Mouse (Mus musculus): Measurements from ENCODE around the gene 1110059E24Rik. TPM values are rescaled to one million over a fixed set of nuclear protein-coding genes. Genes with fewer than 3 reads are reported as not detected.

Gene 1110059E24Rik
- polyA plus RNA-seq, 1 experiment: 46.7 TPM

- Histone ChIP-seq H3K9ac (ENCODE audit: low read depth, poor library complexity, severe bottlenecking) (no peak overlapping the region), H3K4me3 (ENCODE audit: low read depth, low read length) (no peak overlapping the region), H3K4me1 (ENCODE audit: control insufficient read depth, insufficient read depth, low read length) (no peaks in the 10 kb centered on the region), H3K9me3 (replicated peaks; ENCODE audit: control insufficient read depth, insufficient read depth, low read length, poor library complexity, severe bottlenecking) (no peaks in the 10 kb centered on the region), H3K27me3 (ENCODE audit: control insufficient read depth, insufficient read depth, low read length, poor library complexity, severe bottlenecking) (no peaks in the 10 kb centered on the region), H3K27ac (ENCODE audit: insufficient read depth, low read length) (no peak overlapping the region), H3K36me3 (ENCODE audit: control insufficient read depth, insufficient read depth, low read length, poor library complexity, severe bottlenecking) (no peaks in the 10 kb centered on the region)
- TF ChIP-seq POLR2A (IDR thresholded peaks at IDR 0.05; ENCODE audit: insufficient read depth, low read length) (no peak), EP300 (IDR thresholded peaks at IDR 0.05; ENCODE audit: insufficient read depth, low read depth, low read length) (no peak), CTCF (IDR thresholded peaks at IDR 0.05; ENCODE audit: low read depth, low read length) (no peak)
These were observed 66.2 kb downstream of the 1110059E24Rik start for GRCm38 (mm10) chr19:21586546-21586945.

- no peak for TF ChIP-seq EP300 (IDR thresholded peaks at IDR 0.05; ENCODE audit: insufficient read depth, low read depth, low read length)
- no peak for TF ChIP-seq CTCF (IDR thresholded peaks at IDR 0.05; ENCODE audit: low read depth, low read length)
- TF ChIP-seq POLR2A (IDR thresholded peaks at IDR 0.05; ENCODE audit: insufficient read depth, low read length): no peak
- no peaks in the 10 kb centered on the region for H3K36me3 ChIP-seq (ENCODE audit: control insufficient read depth, insufficient read depth, low read length, poor library complexity, severe bottlenecking)
- H3K4me1 ChIP-seq (ENCODE audit: control insufficient read depth, insufficient read depth, low read length): no peaks in the 10 kb centered on the region
- no peak overlapping the region for H3K9ac ChIP-seq (ENCODE audit: low read depth, poor library complexity, severe bottlenecking)
- H3K27ac ChIP-seq (ENCODE audit: insufficient read depth, low read length): no peak overlapping the region
- H3K27me3 ChIP-seq (ENCODE audit: control insufficient read depth, insufficient read depth, low read length, poor library complexity, severe bottlenecking): no peaks in the 10 kb centered on the region
- no peak overlapping the region for H3K4me3 ChIP-seq (ENCODE audit: low read depth, low read length)
- no peaks in the 10 kb centered on the region for H3K9me3 ChIP-seq (replicated peaks; ENCODE audit: control insufficient read depth, insufficient read depth, low read length, poor library complexity, severe bottlenecking)
These were observed 66.9 kb downstream of the 1110059E24Rik start for GRCm38 (mm10) chr19:21585868-21586267.

GRCm38 (mm10) chr19:21583986-21584385 is 68.8 kb downstream of the 1110059E24Rik start:
- Histone ChIP-seq H3K4me1 (ENCODE audit: control insufficient read depth, insufficient read depth, low read length) (no peaks in the 10 kb centered on the region), H3K27me3 (ENCODE audit: control insufficient read depth, insufficient read depth, low read length, poor library complexity, severe bottlenecking) (no peaks in the 10 kb centered on the region), H3K27ac (ENCODE audit: insufficient read depth, low read length) (no peak overlapping the region), H3K9ac (ENCODE audit: low read depth, poor library complexity, severe bottlenecking) (no peak overlapping the region), H3K4me3 (ENCODE audit: low read depth, low read length) (no peak overlapping the region), H3K9me3 (replicated peaks; ENCODE audit: control insufficient read depth, insufficient read depth, low read length, poor library complexity, severe bottlenecking) (no peaks in the 10 kb centered on the region), H3K36me3 (ENCODE audit: control insufficient read depth, insufficient read depth, low read length, poor library complexity, severe bottlenecking) (no peaks in the 10 kb centered on the region)
- TF ChIP-seq CTCF (IDR thresholded peaks at IDR 0.05; ENCODE audit: low read depth, low read length) (no peak), EP300 (IDR thresholded peaks at IDR 0.05; ENCODE audit: insufficient read depth, low read depth, low read length) (no peak), POLR2A (IDR thresholded peaks at IDR 0.05; ENCODE audit: insufficient read depth, low read length) (no peak)

GRCm38 (mm10) chr19:21583523-21583984 is 69.2 kb downstream of the 1110059E24Rik start:
- no peak for TF ChIP-seq CTCF (IDR thresholded peaks at IDR 0.05; ENCODE audit: low read depth, low read length)
- Histone ChIP-seq H3K36me3 (ENCODE audit: control insufficient read depth, insufficient read depth, low read length, poor library complexity, severe bottlenecking) (no peaks in the 10 kb centered on the region), H3K27me3 (ENCODE audit: control insufficient read depth, insufficient read depth, low read length, poor library complexity, severe bottlenecking) (no peaks in the 10 kb centered on the region), H3K27ac (ENCODE audit: insufficient read depth, low read length) (no peak overlapping the region), H3K9ac (ENCODE audit: low read depth, poor library complexity, severe bottlenecking) (no peak overlapping the region), H3K4me3 (ENCODE audit: low read depth, low read length) (no peak overlapping the region), H3K9me3 (replicated peaks; ENCODE audit: control insufficient read depth, insufficient read depth, low read length, poor library complexity, severe bottlenecking) (no peaks in the 10 kb centered on the region), H3K4me1 (ENCODE audit: control insufficient read depth, insufficient read depth, low read length) (no peaks in the 10 kb centered on the region)

- H3K27me3 ChIP-seq (ENCODE audit: control insufficient read depth, insufficient read depth, low read length, poor library complexity, severe bottlenecking): no peaks in the 10 kb centered on the region
- no peak overlapping the region for H3K9ac ChIP-seq (ENCODE audit: low read depth, poor library complexity, severe bottlenecking)
- H3K4me3 ChIP-seq (ENCODE audit: low read depth, low read length): no peak overlapping the region
- TF ChIP-seq EP300 (IDR thresholded peaks at IDR 0.05; ENCODE audit: insufficient read depth, low read depth, low read length) (no peak), POLR2A (IDR thresholded peaks at IDR 0.05; ENCODE audit: insufficient read depth, low read length) (no peak), CTCF (IDR thresholded peaks at IDR 0.05; ENCODE audit: low read depth, low read length) (no peak)
- no peaks in the 10 kb centered on the region for H3K36me3 ChIP-seq (ENCODE audit: control insufficient read depth, insufficient read depth, low read length, poor library complexity, severe bottlenecking)
- no peaks in the 10 kb centered on the region for H3K9me3 ChIP-seq (replicated peaks; ENCODE audit: control insufficient read depth, insufficient read depth, low read length, poor library complexity, severe bottlenecking)
- H3K27ac ChIP-seq (ENCODE audit: insufficient read depth, low read length): no peak overlapping the region
- no peaks in the 10 kb centered on the region for H3K4me1 ChIP-seq (ENCODE audit: control insufficient read depth, insufficient read depth, low read length)
These were observed 71.4 kb downstream of the 1110059E24Rik start for GRCm38 (mm10) chr19:21581404-21581803.

- no peak for TF ChIP-seq CTCF (IDR thresholded peaks at IDR 0.05; ENCODE audit: low read depth, low read length)
- no peak for TF ChIP-seq EP300 (IDR thresholded peaks at IDR 0.05; ENCODE audit: insufficient read depth, low read depth, low read length)
- no peak for TF ChIP-seq POLR2A (IDR thresholded peaks at IDR 0.05; ENCODE audit: insufficient read depth, low read length)
- no peak overlapping the region for H3K4me3 ChIP-seq (ENCODE audit: low read depth, low read length)
- H3K36me3 ChIP-seq (ENCODE audit: control insufficient read depth, insufficient read depth, low read length, poor library complexity, severe bottlenecking): no peaks in the 10 kb centered on the region
- no peaks in the 10 kb centered on the region for H3K4me1 ChIP-seq (ENCODE audit: control insufficient read depth, insufficient read depth, low read length)
- no peaks in the 10 kb centered on the region for H3K9me3 ChIP-seq (replicated peaks; ENCODE audit: control insufficient read depth, insufficient read depth, low read length, poor library complexity, severe bottlenecking)
- H3K27ac ChIP-seq (ENCODE audit: insufficient read depth, low read length): no peak overlapping the region
- no peak overlapping the region for H3K9ac ChIP-seq (ENCODE audit: low read depth, poor library complexity, severe bottlenecking)
- H3K27me3 ChIP-seq (ENCODE audit: control insufficient read depth, insufficient read depth, low read length, poor library complexity, severe bottlenecking): no peaks in the 10 kb centered on the region
These were observed 72.9 kb downstream of the 1110059E24Rik start for GRCm38 (mm10) chr19:21579896-21580295.
